Mouse (Mus musculus): ENCODE results near the gene Cmtm2b. TPM values are rescaled to one million over a fixed set of nuclear protein-coding genes. Genes with fewer than 3 reads are reported as not detected.
"Not testable (repeated sequence)": the region's sequence is repeated elsewhere in the genome, so short reads cannot be mapped to it uniquely, and the experiment has no call there.

Cmtm2b gene
- polyA plus RNA-seq (2016; fragmentation: Nextera tagmentation; extraction: Ambion mirVana): not detected in 2 replicates

- WGBS: 88% methylated on average over 12 of the region's 12 CpGs
These were observed at the start of gene Cmtm2b for GRCm38 (mm10) chr8:104321930-104322329. TSS of gene Cmtm2b (plus strand) at chr8:104322230.

DNA sequence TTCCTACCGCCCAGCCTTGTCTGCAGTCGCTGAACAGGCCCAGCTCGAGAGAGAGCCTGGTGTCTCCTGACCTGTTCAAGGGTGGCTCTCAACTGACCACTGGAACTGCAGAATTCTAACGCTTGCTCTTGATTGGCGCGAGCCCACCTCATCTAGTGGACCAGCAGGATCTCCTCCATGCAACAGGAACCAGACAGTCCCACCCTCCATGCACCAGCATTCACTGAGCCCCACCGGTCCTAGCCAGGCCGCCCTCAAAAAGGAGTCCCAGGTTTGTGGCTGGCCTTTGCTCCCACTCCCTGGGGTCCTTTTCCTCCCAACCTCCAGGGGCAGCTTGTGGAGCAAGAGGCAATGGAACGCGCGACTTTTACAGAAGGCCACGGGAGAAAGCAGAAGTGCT is 28.9 kb upstream of the Cmtm2b start, which contains the start of gene Cmtm2a:
TSS of gene Cmtm2a (minus strand) at position 101 of the 400 bp plus-strand sequence.
- H3K9ac ChIP-seq (replicated peaks); H3K4me2 ChIP-seq; H3K4me1 ChIP-seq (replicated peaks); H3K9me3 ChIP-seq; H3K36me3 ChIP-seq; H3K4me3 ChIP-seq (replicated peaks); H3K27me3 ChIP-seq; H3K27ac ChIP-seq; ATAC-seq (ENCODE audit: insufficient number of reproducible peaks, insufficient read depth, low FRiP score, low TSS enrichment, low read depth): not testable (repeated sequence)
- WGBS: 85% methylated on average over 12 of the region's 12 CpGs

More at GRCm38 (mm10) chr8:104321930-104322329, at the start of gene Cmtm2b:
- not testable (repeated sequence) for ATAC-seq (ENCODE audit: insufficient number of reproducible peaks, insufficient read depth, low FRiP score, low TSS enrichment, low read depth); H3K27me3 ChIP-seq; H3K4me1 ChIP-seq (replicated peaks); H3K4me2 ChIP-seq; H3K9ac ChIP-seq (replicated peaks); H3K27ac ChIP-seq; H3K4me3 ChIP-seq (replicated peaks); H3K36me3 ChIP-seq; H3K9me3 ChIP-seq

DNA sequence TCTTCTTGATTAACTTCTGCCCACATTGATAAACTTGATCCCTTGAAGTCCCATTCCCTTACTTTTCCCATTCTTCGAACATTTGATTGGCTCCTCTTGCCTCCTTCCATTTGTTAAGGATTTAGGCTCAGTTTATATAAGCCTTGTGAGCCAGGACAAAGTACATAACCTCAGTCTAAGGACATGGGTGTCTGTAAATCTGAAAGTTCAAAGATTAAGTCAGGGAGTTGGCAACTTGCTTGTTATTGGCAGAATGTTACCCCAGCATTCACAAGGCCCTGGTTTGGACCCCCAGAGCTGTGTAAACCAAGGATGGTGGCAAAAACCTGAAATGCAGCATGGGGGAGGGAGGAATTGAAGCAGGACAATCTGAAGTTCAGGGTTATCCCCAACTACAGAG is 27.6 kb upstream of the Cmtm2b start:
- H3K4me2 ChIP-seq: no peak overlapping the region
- H3K4me1 ChIP-seq (replicated peaks): no peaks in the 10 kb centered on the region
- H3K9ac ChIP-seq (replicated peaks): no peak overlapping the region
- no peak overlapping the region for H3K27ac ChIP-seq
- no peak for ATAC-seq (ENCODE audit: insufficient number of reproducible peaks, insufficient read depth, low FRiP score, low TSS enrichment, low read depth)
- H3K9me3 ChIP-seq: no peaks in the 10 kb centered on the region
- 85% methylated on average over 1 of the region's 1 CpGs for WGBS
- H3K36me3 ChIP-seq: no peaks in the 10 kb centered on the region
- no peaks in the 10 kb centered on the region for H3K27me3 ChIP-seq
- H3K4me3 ChIP-seq (replicated peaks): no peak overlapping the region

GRCm38 (mm10) chr8:104301577-104301976 is 20.5 kb upstream of the Cmtm2b start:
- not testable (repeated sequence) for ATAC-seq (ENCODE audit: insufficient number of reproducible peaks, insufficient read depth, low FRiP score, low TSS enrichment, low read depth); H3K27me3 ChIP-seq; H3K4me2 ChIP-seq; H3K9me3 ChIP-seq; H3K36me3 ChIP-seq; H3K27ac ChIP-seq; H3K9ac ChIP-seq (replicated peaks); H3K4me3 ChIP-seq (replicated peaks); H3K4me1 ChIP-seq (replicated peaks)
- 26% methylated on average over 3 of the region's 3 CpGs for WGBS

DNA sequence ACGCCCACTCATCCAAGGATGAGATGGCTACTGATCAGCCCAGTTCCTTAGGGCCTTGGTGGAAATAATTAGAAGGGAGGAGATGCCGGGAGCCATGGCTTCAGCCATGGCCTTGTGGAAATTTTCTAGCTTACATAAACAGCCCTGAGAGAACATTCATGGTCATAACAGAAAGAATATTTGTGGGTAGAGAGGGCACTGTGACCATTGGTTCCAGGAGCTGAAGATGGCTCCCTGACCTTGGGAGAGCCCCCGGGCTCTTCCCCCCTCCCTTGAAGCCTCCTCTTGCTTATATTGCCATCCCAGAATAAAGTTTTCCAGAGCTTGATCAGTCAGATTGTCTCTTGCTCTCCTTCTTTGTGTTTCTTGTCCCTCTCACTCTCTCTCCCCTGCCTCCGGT is 19.5 kb upstream of the Cmtm2b start:
- not testable (repeated sequence) for H3K27ac ChIP-seq; H3K4me2 ChIP-seq; H3K27me3 ChIP-seq; H3K9me3 ChIP-seq; H3K4me1 ChIP-seq (replicated peaks); ATAC-seq (ENCODE audit: insufficient number of reproducible peaks, insufficient read depth, low FRiP score, low TSS enrichment, low read depth); H3K9ac ChIP-seq (replicated peaks); H3K36me3 ChIP-seq; H3K4me3 ChIP-seq (replicated peaks)
- 91% methylated on average over 4 of the region's 4 CpGs for WGBS

DNA sequence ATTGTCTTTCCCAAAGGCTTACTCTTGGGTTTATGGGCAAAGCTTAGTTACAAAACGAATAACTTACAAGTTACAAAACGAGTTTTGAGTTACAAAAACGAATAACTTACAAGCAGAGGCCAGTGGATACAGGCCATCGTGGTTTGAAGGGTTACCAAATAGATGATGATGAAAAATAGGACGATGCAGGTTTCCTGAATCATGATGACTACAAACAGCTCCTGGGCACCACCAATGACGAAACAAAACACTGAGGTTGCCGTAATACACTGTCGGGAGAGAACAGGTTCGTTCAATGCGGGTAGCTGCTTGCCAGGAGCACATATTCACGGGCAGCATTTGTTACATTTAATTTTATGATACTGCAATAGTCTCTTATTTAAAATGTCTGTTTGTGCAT is 17.1 kb upstream of the Cmtm2b start:
- no peak for ATAC-seq (ENCODE audit: insufficient number of reproducible peaks, insufficient read depth, low FRiP score, low TSS enrichment, low read depth)
- H3K9ac ChIP-seq (replicated peaks): no peak overlapping the region
- no peak overlapping the region for H3K4me3 ChIP-seq (replicated peaks)
- WGBS: 87% methylated on average over 11 of the region's 11 CpGs
- no peak overlapping the region for H3K4me2 ChIP-seq
- no peak overlapping the region for H3K27ac ChIP-seq
- H3K4me1 ChIP-seq (replicated peaks): peaks cover 5% of the 10 kb centered on the region; the same call in 1 of the 2 replicates
- no peaks in the 10 kb centered on the region for H3K36me3 ChIP-seq
- no peaks in the 10 kb centered on the region for H3K27me3 ChIP-seq
- no peaks in the 10 kb centered on the region for H3K9me3 ChIP-seq

DNA sequence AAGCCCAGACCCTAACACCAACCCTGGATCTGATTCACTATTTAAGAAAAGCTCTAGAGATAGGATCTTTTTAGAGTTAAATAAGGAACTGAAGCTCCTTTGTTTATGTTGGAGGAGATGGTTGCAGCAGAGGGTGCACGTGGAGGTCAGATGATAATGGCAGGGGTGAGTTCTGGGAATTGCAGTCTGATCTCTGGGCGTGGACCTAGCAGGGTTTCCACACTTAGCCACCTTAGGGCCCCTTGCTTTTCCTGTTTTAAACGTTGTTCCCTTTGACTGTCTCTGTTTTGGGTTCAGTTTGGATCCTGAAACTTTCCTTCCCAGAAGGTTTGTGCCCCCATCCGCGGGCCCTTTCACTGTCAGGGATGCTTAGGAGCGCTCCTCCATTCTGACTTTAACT is 13.7 kb upstream of the Cmtm2b start:
- 47% methylated on average over 6 of the region's 6 CpGs for WGBS

DNA sequence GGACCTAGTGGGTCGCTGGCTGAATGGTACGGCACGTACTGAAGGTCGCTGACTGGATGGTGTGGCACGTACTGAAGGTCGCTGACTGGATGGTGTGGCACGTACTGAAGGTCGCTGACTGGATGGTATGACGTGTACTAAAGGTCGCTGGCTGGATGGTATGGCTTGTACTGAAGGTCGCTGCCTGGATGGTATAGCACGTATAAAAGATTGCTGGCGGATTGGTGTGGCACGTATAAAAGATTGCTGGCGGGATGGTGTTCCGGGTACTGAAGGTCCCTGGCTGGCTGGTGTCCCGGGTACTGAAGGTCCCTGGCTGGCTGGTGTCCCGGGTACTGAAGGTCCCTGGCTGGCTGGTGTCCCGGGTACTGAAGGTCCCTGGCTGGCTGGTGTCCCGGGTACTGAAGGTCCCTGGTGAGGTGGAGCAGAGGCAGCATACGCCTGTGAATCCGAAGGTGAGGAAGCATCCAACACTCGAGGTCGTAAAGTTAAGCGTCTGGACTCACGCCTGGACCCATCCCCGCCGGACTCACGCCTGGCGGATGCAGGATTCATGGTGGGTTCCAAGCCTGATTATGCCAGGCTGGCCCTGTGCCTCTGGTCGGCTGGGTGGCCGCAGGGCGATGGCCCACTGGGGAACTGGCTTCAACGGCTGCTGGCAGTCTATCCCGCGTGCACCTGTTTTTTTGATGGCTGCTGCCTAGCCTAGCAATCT is 12.4 kb upstream of the Cmtm2b start, which contains the start of the genes Gm45711 and Cmtm1:
TSS of gene Gm45711 (minus strand) at position 641 of the 715 bp plus-strand sequence.
TSS of gene Cmtm1 (minus strand) at position 705 of the 715 bp plus-strand sequence.
- not testable (repeated sequence) for H3K27ac ChIP-seq; H3K27me3 ChIP-seq; H3K4me2 ChIP-seq; H3K9me3 ChIP-seq; H3K4me3 ChIP-seq (replicated peaks); H3K9ac ChIP-seq (replicated peaks); H3K4me1 ChIP-seq (replicated peaks); H3K36me3 ChIP-seq; ATAC-seq (ENCODE audit: insufficient number of reproducible peaks, insufficient read depth, low FRiP score, low TSS enrichment, low read depth)
- 88% methylated on average over 34 of the region's 36 CpGs for WGBS

More for the DNA sequence above, 13.7 kb upstream of the Cmtm2b start:
- H3K4me1 ChIP-seq (replicated peaks); H3K9me3 ChIP-seq; H3K9ac ChIP-seq (replicated peaks); H3K4me3 ChIP-seq (replicated peaks); H3K4me2 ChIP-seq; H3K36me3 ChIP-seq; H3K27ac ChIP-seq; ATAC-seq (ENCODE audit: insufficient number of reproducible peaks, insufficient read depth, low FRiP score, low TSS enrichment, low read depth); H3K27me3 ChIP-seq: not testable (repeated sequence)

DNA sequence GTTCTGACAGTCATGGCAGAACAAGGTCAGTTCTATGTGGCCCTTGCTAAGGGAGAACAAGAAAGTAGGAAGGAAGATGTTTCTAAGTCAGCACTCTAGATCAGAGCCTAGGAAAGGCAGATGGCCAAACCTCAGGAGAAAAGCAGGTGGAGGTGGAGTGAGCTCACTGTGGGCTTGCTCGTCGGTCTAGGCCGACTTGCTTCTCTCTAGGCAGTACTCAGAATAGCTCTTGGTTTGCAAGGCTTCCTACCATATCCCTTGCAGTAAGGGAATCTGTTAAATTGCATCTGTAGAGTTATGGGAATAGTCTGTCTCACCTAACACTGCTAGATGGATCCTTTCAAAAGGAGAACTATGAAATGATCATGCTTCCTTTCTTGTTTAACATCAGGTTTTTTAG is 10.0 kb upstream of the Cmtm2b start:
- not testable (repeated sequence) for H3K4me3 ChIP-seq (replicated peaks); H3K4me2 ChIP-seq; H3K9ac ChIP-seq (replicated peaks); H3K4me1 ChIP-seq (replicated peaks); H3K27me3 ChIP-seq; H3K36me3 ChIP-seq; H3K9me3 ChIP-seq; ATAC-seq (ENCODE audit: insufficient number of reproducible peaks, insufficient read depth, low FRiP score, low TSS enrichment, low read depth); H3K27ac ChIP-seq
- WGBS: 78% methylated on average over 3 of the region's 3 CpGs

DNA sequence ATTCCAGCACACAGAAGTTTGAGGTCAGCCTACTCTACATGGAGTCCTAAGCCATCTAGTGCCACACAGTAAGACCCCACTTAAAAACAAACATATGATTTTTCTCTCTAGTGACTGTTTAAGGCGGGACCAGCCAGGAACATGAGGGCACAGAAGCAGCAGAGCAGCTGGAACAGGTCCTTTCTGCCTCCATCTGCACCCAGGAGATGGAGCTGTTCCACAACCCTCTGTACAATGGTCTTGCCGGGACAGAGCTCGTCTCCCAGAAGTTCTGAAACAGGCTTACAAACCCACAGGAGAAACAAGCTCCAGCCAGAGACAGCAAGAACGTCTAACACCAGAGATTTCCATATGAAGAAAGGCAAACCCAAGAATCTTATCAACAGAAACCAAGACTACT is 8.7 kb upstream of the Cmtm2b start:
- no peak overlapping the region for H3K4me3 ChIP-seq (replicated peaks)
- H3K9ac ChIP-seq (replicated peaks): no peak overlapping the region
- H3K27me3 ChIP-seq: no peaks in the 10 kb centered on the region
- H3K4me2 ChIP-seq: no peak overlapping the region
- no peak for ATAC-seq (ENCODE audit: insufficient number of reproducible peaks, insufficient read depth, low FRiP score, low TSS enrichment, low read depth)
- no peaks in the 10 kb centered on the region for H3K36me3 ChIP-seq
- WGBS: 60% methylated on average over 4 of the region's 4 CpGs
- no peaks in the 10 kb centered on the region for H3K4me1 ChIP-seq (replicated peaks)
- H3K27ac ChIP-seq: no peak overlapping the region
- no peaks in the 10 kb centered on the region for H3K9me3 ChIP-seq

- 79% methylated on average over 11 of the region's 11 CpGs for WGBS
- H3K9me3 ChIP-seq: not testable (repeated sequence)
These were observed 763 bp upstream of the Cmtm2b start, which contains the start of gene Gm11020 for GRCm38 (mm10) chr8:104321267-104321666. TSS of gene Gm11020 (plus strand) at chr8:104321567.

More at GRCm38 (mm10) chr8:104321267-104321666, 763 bp upstream of the Cmtm2b start, which contains the start of gene Gm11020:
- not testable (repeated sequence) for H3K27me3 ChIP-seq; H3K36me3 ChIP-seq; H3K4me1 ChIP-seq (replicated peaks); H3K4me2 ChIP-seq; ATAC-seq (ENCODE audit: insufficient number of reproducible peaks, insufficient read depth, low FRiP score, low TSS enrichment, low read depth); H3K9ac ChIP-seq (replicated peaks); H3K27ac ChIP-seq; H3K4me3 ChIP-seq (replicated peaks)
